Mouse (Mus musculus): ENCODE results near the gene Il4i1.

Gene Il4i1

GRCm38 (mm10) chr7:44819391-44819790 lies 3.2 kb downstream of the Il4i1 start:
- no peak for DNase-seq

- DNase-seq = no peak
Measured at GRCm38 (mm10) chr7:44819863-44820262, 3.7 kb downstream of the Il4i1 start.

DNA sequence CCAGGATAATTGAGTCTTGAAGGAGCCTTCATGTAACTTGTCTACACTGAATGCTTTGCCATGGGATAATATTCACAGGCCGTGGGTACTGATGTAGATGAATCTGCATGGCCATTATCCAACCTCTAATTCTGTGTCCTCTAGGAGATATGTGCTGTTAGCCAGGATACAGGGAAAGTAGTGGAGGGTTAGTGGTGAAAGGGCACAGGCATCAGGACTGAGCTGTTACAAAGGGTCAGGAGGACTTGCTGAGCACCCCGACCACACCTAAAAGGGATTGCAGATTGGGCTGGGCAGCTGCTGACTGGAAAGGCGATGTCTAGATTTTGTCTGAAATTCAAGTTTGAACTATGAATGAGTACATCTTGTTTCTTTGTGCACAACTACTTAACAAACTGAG lies 4.3 kb downstream of the Il4i1 start:
- no peak for DNase-seq

GRCm38 (mm10) chr7:44821666-44822448 lies 5.7 kb downstream of the Il4i1 start:
- DNase-seq = no peak

- no peak for DNase-seq
Measured at GRCm38 (mm10) chr7:44823409-44823808, 7.2 kb downstream of the Il4i1 start.

- DNase-seq = peak; percentile 84
Measured at GRCm38 (mm10) chr7:44824872-44825271, 8.7 kb downstream of the Il4i1 start.

DNA sequence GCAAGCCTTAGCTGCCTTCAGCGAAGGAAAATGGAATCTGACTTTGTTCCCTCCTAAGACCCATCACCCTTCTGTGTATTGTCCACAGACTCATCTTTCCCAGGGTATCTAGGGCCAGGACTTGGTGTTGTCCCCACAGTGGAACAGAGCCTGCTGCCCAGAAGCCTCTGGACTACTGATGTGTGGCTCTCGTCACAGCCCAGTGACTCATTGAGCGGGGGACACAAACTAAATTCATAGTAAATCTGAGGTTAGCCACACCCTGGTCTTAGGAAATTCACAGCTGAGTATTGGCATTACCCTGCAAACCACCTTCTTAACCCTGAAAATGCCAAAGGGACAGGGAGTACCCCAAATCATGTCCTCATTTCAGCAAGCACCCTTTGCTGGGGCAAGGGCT lies 10.6 kb downstream of the Il4i1 start:
- DNase-seq = no peak

GRCm38 (mm10) chr7:44828706-44829105 lies 12.5 kb downstream of the Il4i1 start:
- DNase-seq = no peak

DNA sequence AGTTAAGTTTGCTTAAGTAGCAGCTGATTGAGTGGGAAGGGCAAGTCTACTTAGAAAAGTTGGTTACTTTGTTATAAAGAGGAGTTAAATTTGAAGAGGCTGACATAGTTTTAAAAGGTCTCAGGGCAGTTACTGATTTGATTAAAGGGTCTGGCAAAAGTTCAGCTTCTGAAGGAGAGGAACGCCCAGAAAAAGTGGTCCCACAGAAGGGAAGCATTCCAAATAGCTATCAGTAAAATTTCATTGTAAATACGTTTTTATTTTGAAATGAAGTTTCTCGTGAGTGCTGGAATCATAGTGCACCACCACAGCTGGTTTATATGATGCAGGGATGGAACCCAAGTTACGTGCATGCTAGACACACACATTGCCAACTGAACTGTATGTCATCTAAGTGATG lies 16.6 kb downstream of the Il4i1 start:
- no peak for DNase-seq

DNA sequence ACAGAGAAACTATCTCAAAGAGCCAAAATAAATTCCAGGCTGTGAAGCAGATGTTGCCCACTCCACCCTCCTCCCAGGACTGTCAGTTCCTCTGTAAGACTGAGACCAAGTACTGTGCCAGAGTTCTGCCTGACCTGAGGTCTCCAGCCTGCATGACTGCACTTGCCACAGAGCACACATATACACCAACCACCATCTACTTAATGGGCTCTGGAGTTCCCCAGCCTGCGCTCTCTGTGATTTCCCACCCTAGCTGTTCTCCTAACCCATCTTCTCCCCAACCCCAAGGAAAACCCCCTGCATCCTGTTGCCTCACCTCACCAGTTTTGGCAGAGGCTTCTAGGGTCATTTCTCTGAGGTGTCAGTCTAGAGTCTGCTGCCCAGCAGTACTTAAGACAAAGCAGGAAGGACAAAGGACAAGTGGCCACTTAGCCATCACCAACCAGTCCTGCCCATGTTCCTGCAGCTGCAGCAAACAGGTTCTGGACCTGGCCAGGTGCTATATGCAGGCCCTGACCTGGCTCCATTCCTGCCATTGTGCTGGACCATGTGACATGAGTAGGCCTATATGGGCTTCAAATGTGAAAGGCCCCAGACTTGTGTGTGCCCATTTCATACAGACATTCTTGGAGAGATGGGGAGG lies 19.3 kb downstream of the Il4i1 start:
- DNase-seq = no peak

DNA sequence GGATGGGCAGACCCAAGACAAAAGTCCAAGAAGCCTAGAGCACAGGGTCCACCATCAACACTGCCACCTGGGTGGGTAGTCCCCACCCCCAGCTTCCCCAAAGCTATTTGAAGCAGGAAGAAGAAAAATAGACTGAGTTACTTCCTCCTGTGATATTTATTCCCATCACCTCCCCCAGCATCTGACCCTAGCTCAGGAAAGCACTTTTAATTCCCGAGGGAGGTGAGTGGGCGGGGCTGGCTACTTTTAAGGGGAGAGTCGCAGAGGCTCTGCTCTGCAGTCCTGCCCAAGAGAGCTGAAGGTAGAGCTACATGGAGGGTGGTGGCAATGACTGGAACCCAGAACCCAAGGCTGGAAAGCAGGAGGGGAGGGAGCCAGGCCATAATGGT lies 19.8 kb downstream of the Il4i1 start:
- no peak for DNase-seq

DNA sequence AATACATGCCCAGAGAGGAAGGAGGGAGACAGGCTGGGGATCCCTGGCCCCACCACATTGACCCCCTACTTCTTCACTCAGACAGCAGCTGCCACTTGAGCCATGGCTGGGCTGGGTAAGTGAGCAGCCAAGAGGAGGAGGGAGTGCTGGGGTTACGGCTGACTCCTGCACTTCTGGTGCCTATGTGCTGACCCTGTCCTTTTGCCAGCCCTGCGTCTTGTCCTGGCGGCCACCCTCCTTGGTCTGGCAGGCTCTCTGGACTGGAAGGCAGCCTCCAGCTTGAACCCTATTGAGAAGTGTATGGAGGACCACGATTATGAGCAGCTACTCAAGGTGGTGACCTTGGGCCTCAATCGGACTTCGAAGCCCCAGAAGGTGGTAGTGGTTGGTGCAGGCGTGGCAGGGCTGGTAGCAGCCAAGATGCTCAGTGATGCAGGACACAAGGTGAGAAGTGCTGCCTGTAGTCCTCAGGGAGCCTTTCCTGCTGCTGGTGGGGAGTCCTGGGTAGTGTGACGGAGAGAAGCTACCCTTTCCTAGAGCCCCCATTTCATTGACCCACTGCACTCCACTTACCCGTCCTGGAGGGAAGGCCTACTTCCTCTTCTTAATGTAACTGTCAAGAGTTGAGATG lies 20.4 kb downstream of the Il4i1 start:
- no peak for DNase-seq

DNA sequence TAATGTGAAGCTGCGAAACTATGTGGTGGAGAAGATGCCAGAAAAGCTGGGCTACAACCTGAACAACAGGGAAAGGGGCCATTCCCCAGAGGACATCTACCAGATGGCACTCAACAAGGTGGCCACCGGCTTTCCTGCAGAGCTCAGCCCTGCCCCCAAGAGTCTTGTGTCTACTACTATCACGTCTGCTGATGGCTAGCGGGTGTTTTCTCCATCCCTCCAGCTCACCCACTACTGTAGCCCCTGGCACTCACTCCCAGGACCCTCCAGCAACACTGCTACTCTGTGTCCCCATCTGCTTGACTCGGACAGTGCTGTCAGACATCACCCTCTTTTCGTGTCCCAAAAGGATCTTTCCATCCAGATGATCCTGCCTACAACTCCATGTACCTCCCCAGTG lies 21.9 kb downstream of the Il4i1 start:
- no peak for DNase-seq

DNA sequence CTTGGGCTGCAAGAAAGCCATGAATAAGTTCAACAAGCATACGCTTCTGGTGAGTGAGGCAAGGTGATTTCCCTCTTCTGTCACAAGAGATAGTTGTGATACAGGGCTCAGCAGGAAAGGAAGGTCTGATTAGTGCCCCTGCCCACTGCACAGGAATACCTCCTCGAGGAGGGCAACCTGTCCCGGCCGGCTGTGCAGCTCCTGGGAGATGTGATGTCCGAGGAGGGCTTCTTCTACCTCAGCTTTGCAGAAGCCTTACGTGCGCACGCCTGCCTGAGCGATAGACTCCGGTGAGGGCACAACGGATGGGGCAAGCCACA lies 22.9 kb downstream of the Il4i1 start:
- no peak for DNase-seq

- DNase-seq = peak; percentile 62
Measured at GRCm38 (mm10) chr7:44839491-44840191, 23.5 kb downstream of the Il4i1 start.

DNA sequence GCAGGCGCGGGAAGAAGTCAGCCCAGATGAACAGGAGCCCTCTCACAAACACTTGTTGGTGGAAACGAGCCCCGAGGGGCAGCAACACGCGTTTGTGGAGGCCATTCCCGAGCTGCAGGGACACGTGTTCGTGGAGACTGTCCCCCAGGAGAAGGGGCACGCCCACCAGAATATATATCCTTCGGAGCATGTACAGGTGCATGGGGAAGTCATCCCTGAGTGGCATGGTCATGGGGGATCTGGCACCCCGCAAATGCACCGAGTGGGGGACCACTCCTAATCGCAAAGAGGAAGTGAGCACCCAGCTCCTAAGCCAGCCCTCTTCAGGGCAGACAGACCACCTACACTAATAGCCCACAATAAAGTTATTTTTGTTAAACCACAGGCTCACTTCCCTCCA lies 24.2 kb downstream of the Il4i1 start:
- DNase-seq = no peak

- DNase-seq = no peak
Measured at GRCm38 (mm10) chr7:44841825-44842463, 25.8 kb downstream of the Il4i1 start.

GRCm38 (mm10) chr7:44845006-44845405 lies 28.8 kb downstream of the Il4i1 start:
- no peak for DNase-seq

DNA sequence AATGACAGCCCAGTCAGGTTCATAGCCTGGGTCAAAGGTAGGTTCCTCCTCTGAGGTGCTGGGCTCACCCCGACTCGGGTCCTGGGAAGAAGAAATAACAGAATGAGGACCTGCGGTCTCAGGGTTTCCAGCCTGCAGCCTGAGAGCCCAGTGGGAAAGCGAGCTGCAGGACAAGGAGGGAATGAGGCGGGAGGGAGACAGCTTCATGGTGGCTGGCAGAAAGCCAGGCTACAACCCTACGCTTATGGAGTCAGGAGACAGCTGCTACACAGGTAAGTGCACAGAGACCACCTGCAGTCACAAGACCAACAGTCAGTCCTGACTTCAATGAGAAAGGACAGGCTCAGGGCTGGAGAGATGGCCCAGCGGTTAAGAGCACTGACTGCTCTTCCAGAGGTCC lies 30.6 kb downstream of the Il4i1 start:
- no peak for DNase-seq

- DNase-seq = no peak
Measured at GRCm38 (mm10) chr7:44847772-44848171, 31.6 kb downstream of the Il4i1 start.

GRCm38 (mm10) chr7:44848561-44849415 lies 32.6 kb downstream of the Il4i1 start, which contains the start of the genes Akt1s1 and Tbc1d17:
Gene Akt1s1 (plus strand): TSS chr7:44848991.
Gene Tbc1d17 (minus strand): TSS chr7:44849079.
- DNase-seq = peak; percentile 97
